ENCODE assay signal across 14 mouse cellular contexts in the genomic region with DNA sequence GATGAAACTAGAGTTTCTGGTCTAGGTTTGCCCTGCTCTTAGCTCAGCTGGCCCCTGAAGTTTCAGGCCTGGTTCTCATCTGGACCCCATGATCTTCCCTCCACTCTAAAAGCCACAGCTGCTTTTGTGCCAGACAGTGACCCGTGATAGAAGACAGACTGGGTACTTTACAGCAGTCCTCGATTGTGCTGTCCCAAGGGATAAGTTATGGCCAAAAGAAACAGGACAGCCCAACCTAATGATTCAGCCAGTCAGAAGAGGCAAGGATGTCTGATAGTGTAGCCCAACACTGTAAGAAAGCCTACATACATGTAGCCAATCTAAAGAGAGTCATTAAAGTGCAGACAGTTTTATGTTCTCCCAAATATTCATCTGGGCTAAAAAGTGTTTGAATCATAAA.
DNase-seq lines count a peak whose midpoint lies in the region; ATAC-seq lines count a peak whose summit lies in the region.
"Had no signal": no experiment of that assay in that cellular context is flagged by ENCODE, and none has a peak within 500 bp of the region (broad histone marks: within the 10 kb centered on the region; RNA-seq: fewer than 3 reads in every experiment).

No protein-coding gene starts in this region.

- no peaks in the 10 kb centered on the region for H3K27me3 ChIP-seq in limb, embryonic 11.5 days (ENCODE audit: control insufficient read depth, insufficient read depth, low read length)
- no peaks in the 10 kb centered on the region for H3K27me3 ChIP-seq in limb, embryonic 10.5 days (ENCODE audit: low read depth, poor library complexity, severe bottlenecking)
- H3K27me3 ChIP-seq in heart, embryonic 10.5 days (ENCODE audit: insufficient read depth, poor library complexity, severe bottlenecking): no peaks in the 10 kb centered on the region
- H3K27me3 ChIP-seq in intestine, embryonic 16.5 days (replicated peaks; ENCODE audit: control insufficient read depth, insufficient read depth, low read length): no peaks in the 10 kb centered on the region
- H3K27me3 ChIP-seq: hindbrain, embryonic 12.5 days; neural tube, embryonic 12.5 days; stomach, embryonic 15.5 days had no signal

- peak; percentile 22 for DNase-seq in embryo, embryonic 10 days (ENCODE audit: low spot score)
- no peak for DNase-seq in embryo, embryonic 11 days
- no peak for DNase-seq in limb, embryonic 11.5 days (ENCODE audit: low spot score)
- DNase-seq in limb, embryonic 10.5 days (ENCODE audit: low spot score): no peak
- DNase-seq in heart, embryonic 10.5 days (ENCODE audit: low spot score): peak; percentile 81
- no peak for DNase-seq in layer of hippocampus, adult 9-11 months
- no peak for DNase-seq in ovary, postnatal 10 days (ENCODE audit: low spot score)
- DNase-seq: cerebellum, adult 9-11 months; right cerebral cortex, adult 18-20 months had no signal

- no peak overlapping the region for H3K9ac ChIP-seq in limb, embryonic 11.5 days (ENCODE audit: low read length)
- H3K9ac ChIP-seq in intestine, embryonic 16.5 days (ENCODE audit: low read depth, low read length): no peak overlapping the region
- H3K9ac ChIP-seq: hindbrain, embryonic 12.5 days; neural tube, embryonic 12.5 days; stomach, embryonic 15.5 days had no signal

- ATAC-seq in limb, embryonic 11.5 days (ENCODE audit: insufficient number of reproducible peaks, low FRiP score, low TSS enrichment, low read depth): peak; percentile 66; the same call in 1 of the 2 replicates
- ATAC-seq in intestine, embryonic 16.5 days: 0 out of 2 replicates have a peak, but pooled peaks have one; percentile 22

- WGBS in limb, embryonic 11.5 days: 18% methylated on average over 2 of the region's 2 CpGs
- 23% methylated on average over 2 of the region's 2 CpGs for WGBS in limb, embryonic 10.5 days
- 15% methylated on average over 2 of the region's 2 CpGs for WGBS in heart, embryonic 10.5 days
- 33% methylated on average over 2 of the region's 2 CpGs for WGBS in intestine, embryonic 16.5 days

- no peaks in the 10 kb centered on the region for H3K4me1 ChIP-seq in limb, embryonic 11.5 days (ENCODE audit: control insufficient read depth, insufficient read depth, low read length)
- H3K4me1 ChIP-seq in limb, embryonic 10.5 days: peaks cover 6% of the 10 kb centered on the region; the same call in 1 of the 2 replicates
- peaks cover 33% of the 10 kb centered on the region for H3K4me1 ChIP-seq in heart, embryonic 10.5 days
- H3K4me1 ChIP-seq in intestine, embryonic 16.5 days (ENCODE audit: control insufficient read depth, insufficient read depth, low read length): peaks cover 12% of the 10 kb centered on the region
- H3K4me1 ChIP-seq: stomach, embryonic 15.5 days had no signal

- no peak overlapping the region for H3K27ac ChIP-seq in limb, embryonic 11.5 days (replicated peaks; ENCODE audit: low read depth, low read length)
- no peak overlapping the region for H3K27ac ChIP-seq in limb, embryonic 10.5 days
- H3K27ac ChIP-seq in heart, embryonic 10.5 days: peak overlapping the region; percentile 77
- H3K27ac ChIP-seq in intestine, embryonic 16.5 days (ENCODE audit: low read length): no peak overlapping the region
- H3K27ac ChIP-seq: hindbrain, embryonic 12.5 days; midbrain, embryonic 10.5 days; neural tube, embryonic 12.5 days; stomach, embryonic 15.5 days had no signal

- no peaks in the 10 kb centered on the region for H3K9me3 ChIP-seq in limb, embryonic 11.5 days (ENCODE audit: control insufficient read depth, low read length)
- no peaks in the 10 kb centered on the region for H3K9me3 ChIP-seq in limb, embryonic 10.5 days (replicated peaks)
- no peaks in the 10 kb centered on the region for H3K9me3 ChIP-seq in heart, embryonic 10.5 days
- no peaks in the 10 kb centered on the region for H3K9me3 ChIP-seq in intestine, embryonic 16.5 days (ENCODE audit: control insufficient read depth, low read length)
- H3K9me3 ChIP-seq: hindbrain, embryonic 12.5 days; midbrain, embryonic 10.5 days; neural tube, embryonic 12.5 days; stomach, embryonic 15.5 days had no signal

- no peaks in the 10 kb centered on the region for H3K36me3 ChIP-seq in limb, embryonic 11.5 days (ENCODE audit: control insufficient read depth, insufficient read depth, low read length)
- no peaks in the 10 kb centered on the region for H3K36me3 ChIP-seq in limb, embryonic 10.5 days
- no peaks in the 10 kb centered on the region for H3K36me3 ChIP-seq in heart, embryonic 10.5 days
- no peaks in the 10 kb centered on the region for H3K36me3 ChIP-seq in intestine, embryonic 16.5 days (ENCODE audit: control insufficient read depth, insufficient read depth, low read length)
- H3K36me3 ChIP-seq: hindbrain, embryonic 12.5 days; midbrain, embryonic 10.5 days; neural tube, embryonic 12.5 days; stomach, embryonic 15.5 days had no signal

- H3K4me3 ChIP-seq in limb, embryonic 11.5 days (ENCODE audit: low read depth, low read length): no peak overlapping the region
- no peak overlapping the region for H3K4me3 ChIP-seq in limb, embryonic 10.5 days
- no peak overlapping the region for H3K4me3 ChIP-seq in heart, embryonic 10.5 days
- H3K4me3 ChIP-seq in intestine, embryonic 16.5 days (ENCODE audit: low read length): no peak overlapping the region
- H3K4me3 ChIP-seq: hindbrain, embryonic 12.5 days; midbrain, embryonic 10.5 days; neural tube, embryonic 12.5 days; stomach, embryonic 15.5 days had no signal

- no peak overlapping the region for H3K4me2 ChIP-seq in limb, embryonic 11.5 days (ENCODE audit: low read depth, severe bottlenecking)
- no peak overlapping the region for H3K4me2 ChIP-seq in intestine, embryonic 16.5 days (ENCODE audit: low read depth, low read length)
- H3K4me2 ChIP-seq: hindbrain, embryonic 12.5 days; neural tube, embryonic 12.5 days; stomach, embryonic 15.5 days had no signal

Comparison
In these comparisons a context has a peak if more than half of its experiments do, and no peak if none do; other contexts are left out.
1. DNase-seq: peak in embryo, embryonic 10 days (single experiment) and heart, embryonic 10.5 days (single experiment); none in embryo, embryonic 11 days (single experiment), limb, embryonic 11.5 days (single experiment), limb, embryonic 10.5 days (single experiment), layer of hippocampus, adult 9-11 months (single experiment) and ovary, postnatal 10 days (single experiment).